Mouse (Mus musculus) E14TG2a.4 (cell line): ENCODE measurements around the gene Stk40.

Source experiments
- CTCF ChIP-seq: conservative IDR thresholded peaks from 2 replicates; pipeline ENCODE4 v1.5.1; 2014; ENCODE audit warnings: low read length
- NANOG ChIP-seq: IDR thresholded peaks from 2 replicates; pipeline ENCODE4 v1.6.1; 2014; ENCODE audit warnings: borderline replicate concordance, low read length, mixed read lengths
- POU5F1 ChIP-seq: IDR thresholded peaks from 2 replicates; pipeline ENCODE4 v1.6.1; 2014; ENCODE audit warnings: low read length, borderline replicate concordance

DNA sequence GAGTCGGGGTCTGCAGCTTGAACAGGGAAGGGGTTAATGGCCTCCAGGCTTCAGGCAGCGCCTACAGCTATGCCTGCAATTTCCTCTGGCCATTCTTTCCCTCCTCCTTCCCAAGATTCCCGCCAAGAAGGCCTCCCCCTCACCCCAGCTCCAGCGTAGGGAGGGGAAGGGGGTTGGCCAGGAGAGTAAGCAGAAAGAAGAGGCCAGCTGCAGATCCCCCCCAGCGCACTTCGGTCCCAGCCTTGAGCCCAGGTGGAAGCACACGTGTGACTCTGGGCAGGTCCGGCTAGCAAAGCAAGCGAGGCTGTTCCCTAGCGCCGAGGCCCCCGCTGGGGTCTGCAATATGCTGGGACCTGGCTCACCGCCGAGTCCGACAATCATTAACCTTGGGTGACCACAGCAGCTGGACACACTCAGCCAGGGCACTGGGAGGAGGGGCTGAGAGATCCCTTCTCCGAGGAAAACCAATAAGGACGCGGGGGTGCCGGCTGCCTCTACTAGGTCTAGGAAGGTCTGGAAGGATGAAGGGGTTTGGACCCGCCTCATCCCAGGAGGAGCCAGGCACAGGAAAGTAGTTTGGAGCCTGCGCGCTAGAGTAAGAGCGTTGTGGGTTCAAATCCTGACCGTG lies 43.9 kb downstream of the Stk40 start, which contains the start of gene Eva1b:
- no peak for TF ChIP-seq CTCF
- no peak for TF ChIP-seq POU5F1
- no peak for TF ChIP-seq NANOG
